Mouse (Mus musculus) limb, embryonic 14.5 days (tissue): ENCODE measurements at regions not wholly inside any gene's neighbourhood (a gene's known extent, or its start where the extent isn't known, plus 50 kb on each side); places are given as distances from the start of the nearest gene placed in this dataset.
A peak's percentile ranks its signal among the peaks of the same experiment; 100 is the strongest.

Source experiments
- ATAC-seq: fragments of 200-750 bp; cut with Nextera tagmentation; 2 replicates; pipeline ENCODE4 v1.8.0; 2017; ENCODE audit warnings: low read depth, moderate number of reproducible peaks, moderate TSS enrichment; ENCODE audit not compliant: low FRiP score
- DNase-seq: peaks from one replicate; pipeline ENCODE4 v3.0.0-alpha.2; 2015; ENCODE audit warnings: low spot score
- H3K27ac ChIP-seq: fragments of 300-500 bp; sonication (generic); replicated peaks from 2 replicates; pipeline ENCODE4 v1.5.1; 2014; ENCODE audit warnings: low read depth, mild to moderate bottlenecking, low read length, moderate library complexity, mixed read lengths
- H3K27me3 ChIP-seq: fragments of 300-500 bp; sonication (generic); 2 replicates; pipeline ENCODE4 v1.6.1; 2014; ENCODE audit warnings: low read length, mixed read lengths; ENCODE audit not compliant: control insufficient read depth, insufficient read depth
- H3K36me3 ChIP-seq: fragments of 300-500 bp; sonication (generic); 2 replicates; pipeline ENCODE4 v1.6.1; 2014; ENCODE audit warnings: mild to moderate bottlenecking, low read length, moderate library complexity, mixed read lengths; ENCODE audit not compliant: control insufficient read depth, insufficient read depth
- H3K4me1 ChIP-seq: fragments of 300-500 bp; sonication (generic); 2 replicates; pipeline ENCODE4 v1.6.1; 2014; ENCODE audit warnings: antibody characterized with exemption, low read length, mixed read lengths; ENCODE audit not compliant: control insufficient read depth, insufficient read depth
- H3K4me2 ChIP-seq: fragments of 300-500 bp; sonication (generic); replicated peaks from 2 replicates; pipeline ENCODE4 v1.6.1; 2014; ENCODE audit warnings: low read depth, mild to moderate bottlenecking, low read length, moderate library complexity; ENCODE audit not compliant: severe bottlenecking
- H3K4me3 ChIP-seq: fragments of 300-500 bp; sonication (generic); replicated peaks from 2 replicates; pipeline ENCODE4 v1.5.1; 2014; ENCODE audit warnings: low read length
- H3K9ac ChIP-seq: fragments of 300-500 bp; sonication (generic); 2 replicates; pipeline ENCODE4 v1.6.1; 2014; ENCODE audit warnings: mild to moderate bottlenecking, low read depth, low read length, moderate library complexity; ENCODE audit not compliant: severe bottlenecking
- H3K9me3 ChIP-seq: fragments of 300-500 bp; sonication (generic); 2 replicates; pipeline ENCODE4 v1.6.1; 2016; ENCODE audit warnings: low read length; ENCODE audit not compliant: control insufficient read depth
- POLR2A ChIP-seq: fragments of 200-500 bp; IDR thresholded peaks from 2 replicates; pipeline ENCODE4 v1.8.0; 2012; ENCODE audit warnings: inconsistent platforms, mild to moderate bottlenecking, moderate library complexity, borderline replicate concordance; ENCODE audit not compliant: insufficient read depth, insufficient read length; ENCODE audit errors: extremely low read depth
- WGBS: fragments of 180-500 bp; shearing (Covaris S2); extraction: QIAGEN DNeasy Blood & Tissue Kit; methylation state at CpG from one replicate; pipeline ENCODE4 v1.1.7; 2014; 5-methylcytosine and 5-hydroxymethylcytosine counted together

- Histone ChIP-seq H3K27ac (peak overlapping the region; percentile 92), H3K4me3 (peak overlapping the region; percentile 54), H3K4me1 (peaks cover 14% of the 10 kb centered on the region), H3K36me3 (no peaks in the 10 kb centered on the region), H3K9ac (peak overlapping the region; percentile 72), H3K4me2 (peak overlapping the region; percentile 70), H3K27me3 (no peaks in the 10 kb centered on the region), H3K9me3 (no peaks in the 10 kb centered on the region)
- 0 out of 2 replicates have a peak, but pooled peaks have one; percentile 54 for TF ChIP-seq POLR2A
- peak; percentile 99 for DNase-seq
- WGBS, result under 1% methylated on average over 36 of the region's 36 CpGs
- peak; percentile 94 for ATAC-seq
Measured at GRCm38 (mm10) chr16:25058812-25059501, 227.7 kb upstream of the Tprg start.

- DNase-seq (peak; percentile 80), ATAC-seq (peak; percentile 56)
- H3K9ac ChIP-seq, result peak overlapping the region; percentile 72
- TF ChIP-seq POLR2A, result 0 out of 2 replicates have a peak, but pooled peaks have one; percentile 5
- H3K4me1 ChIP-seq, result peaks cover 14% of the 10 kb centered on the region
- H3K27me3 ChIP-seq, result no peaks in the 10 kb centered on the region
- H3K4me2 ChIP-seq, result peak overlapping the region; percentile 70
- 2% methylated on average over 12 of the region's 12 CpGs for WGBS
- peak overlapping the region; percentile 54 for H3K4me3 ChIP-seq
- H3K27ac ChIP-seq, result peak overlapping the region; percentile 92
- no peaks in the 10 kb centered on the region for H3K9me3 ChIP-seq
- H3K36me3 ChIP-seq, result no peaks in the 10 kb centered on the region
Measured at GRCm38 (mm10) chr16:25059504-25059992, 227.1 kb upstream of the Tprg start.

GRCm38 (mm10) chr16:25060266-25060665, 226.4 kb upstream of the Tprg start:
- H3K36me3 ChIP-seq, result no peaks in the 10 kb centered on the region
- no peaks in the 10 kb centered on the region for H3K9me3 ChIP-seq
- H3K4me1 ChIP-seq, result peaks cover 14% of the 10 kb centered on the region
- H3K27ac ChIP-seq, result peak overlapping the region; percentile 92
- 84% methylated on average over 8 of the region's 8 CpGs for WGBS
- no peak overlapping the region for H3K9ac ChIP-seq
- DNase-seq (no peak), ATAC-seq (no peak)
- H3K4me2 ChIP-seq, result peak overlapping the region; percentile 70; the same call in 1 of the 2 replicates
- H3K4me3 ChIP-seq, result no peak overlapping the region
- no peak for TF ChIP-seq POLR2A
- no peaks in the 10 kb centered on the region for H3K27me3 ChIP-seq

- DNase-seq (no peak), ATAC-seq (no peak)
- H3K4me3 ChIP-seq, result no peak overlapping the region
- no peak overlapping the region for H3K4me2 ChIP-seq
- no peak overlapping the region for H3K9ac ChIP-seq
- H3K27ac ChIP-seq, result no peak overlapping the region
- H3K4me1 ChIP-seq, result peaks cover 14% of the 10 kb centered on the region
- WGBS, result 54% methylated on average over 4 of the region's 4 CpGs
- H3K27me3 ChIP-seq, result no peaks in the 10 kb centered on the region; the same call in 1 of the 2 replicates
- TF ChIP-seq POLR2A, result no peak
- no peaks in the 10 kb centered on the region for H3K9me3 ChIP-seq
- H3K36me3 ChIP-seq, result no peaks in the 10 kb centered on the region
Measured at GRCm38 (mm10) chr16:25061631-25062030, 225.0 kb upstream of the Tprg start.

GRCm38 (mm10) chr16:25063981-25064380, 222.6 kb upstream of the Tprg start:
- H3K36me3 ChIP-seq, result no peaks in the 10 kb centered on the region
- H3K4me1 ChIP-seq, result peaks cover 8% of the 10 kb centered on the region
- no peak overlapping the region for H3K4me2 ChIP-seq
- no peaks in the 10 kb centered on the region for H3K9me3 ChIP-seq
- H3K4me3 ChIP-seq, result no peak overlapping the region
- no peak for DNase-seq
- H3K27me3 ChIP-seq, result no peaks in the 10 kb centered on the region; the same call in 1 of the 2 replicates
- H3K9ac ChIP-seq, result no peak overlapping the region
- no peak for ATAC-seq
- no peak overlapping the region for H3K27ac ChIP-seq
- TF ChIP-seq POLR2A, result no peak

- no peaks in the 10 kb centered on the region for H3K36me3 ChIP-seq
- no peak for TF ChIP-seq POLR2A
- H3K9ac ChIP-seq, result no peak overlapping the region
- no peak overlapping the region for H3K4me3 ChIP-seq
- 16% methylated on average over 4 of the region's 4 CpGs for WGBS
- no peak overlapping the region for H3K27ac ChIP-seq
- H3K4me2 ChIP-seq, result no peak overlapping the region
- no peaks in the 10 kb centered on the region for H3K9me3 ChIP-seq
- DNase-seq (peak; percentile 71), ATAC-seq (no peak)
- peaks cover 8% of the 10 kb centered on the region for H3K4me1 ChIP-seq
- H3K27me3 ChIP-seq, result no peaks in the 10 kb centered on the region; the same call in 1 of the 2 replicates
Measured at GRCm38 (mm10) chr16:25064538-25064937, 222.1 kb upstream of the Tprg start.
